Mouse (Mus musculus) spleen, adult 18-20 months (tissue): ENCODE results near the gene Usp44.

ENCODE experiments used
- DNase-seq, 2 experiments: peaks; one replicate each; pipeline ENCODE4 v3.0.0; 2022; ENCODE audit warnings: mixed read lengths in 2 of 2

Gene Usp44

DNA sequence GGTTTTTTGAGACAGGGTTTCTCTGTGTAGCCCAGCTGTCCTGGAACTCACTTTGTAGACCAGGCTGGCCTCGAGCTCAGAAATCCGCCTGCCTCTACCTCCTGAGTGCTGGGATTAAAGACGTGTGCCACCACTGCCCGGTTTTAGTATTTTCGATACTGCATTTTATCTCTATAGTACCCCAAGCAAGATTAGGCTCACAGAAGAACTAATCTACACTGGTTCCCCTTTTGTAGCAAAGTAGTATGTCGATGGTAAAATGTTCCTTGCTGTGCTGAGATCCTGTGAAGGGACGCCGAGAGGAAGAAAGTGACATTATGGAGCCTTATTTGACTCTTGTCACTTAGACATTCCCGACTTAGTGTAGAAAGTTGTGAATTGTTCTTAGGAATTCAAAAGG lies 23.8 kb downstream of the Usp44 start:
- no peak for DNase-seq

DNA sequence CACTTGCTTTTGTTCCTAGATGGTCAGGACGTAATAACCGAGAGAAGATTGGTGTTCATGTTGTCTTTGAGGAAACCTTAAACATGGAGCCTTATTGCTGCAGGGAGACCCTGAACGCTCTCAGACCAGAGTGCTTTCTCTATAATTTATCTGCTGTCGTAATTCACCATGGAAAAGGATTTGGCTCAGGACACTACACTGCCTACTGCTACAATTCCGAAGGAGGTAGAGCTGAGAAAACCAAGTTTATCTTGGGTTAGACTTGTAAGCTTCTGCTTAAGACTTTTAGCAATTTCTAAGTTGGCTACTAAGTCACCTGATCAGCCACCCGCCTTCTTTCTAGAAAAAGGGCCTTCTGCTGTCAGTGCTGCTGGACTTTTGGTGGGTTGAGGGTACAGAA lies 24.7 kb downstream of the Usp44 start:
- no peak for DNase-seq

DNA sequence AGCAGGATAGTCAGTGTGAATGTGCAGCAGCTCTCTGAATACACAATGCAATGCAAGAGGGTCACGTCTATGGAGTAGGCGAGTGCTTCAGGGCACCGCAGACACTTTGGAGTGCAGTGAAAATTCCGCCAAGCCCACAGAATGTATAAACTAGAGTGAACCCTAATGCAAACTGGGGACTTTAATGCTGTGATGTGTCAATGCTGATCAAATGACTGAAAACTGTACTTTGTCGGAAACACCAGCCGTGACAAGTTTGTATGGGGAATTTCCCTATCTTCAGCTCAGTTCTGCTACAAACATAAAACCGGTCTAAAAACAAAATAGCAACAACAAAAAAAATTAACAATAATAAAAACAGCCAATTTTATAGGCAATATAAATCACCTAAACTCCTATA lies 37.0 kb downstream of the Usp44 start:
- no peak for DNase-seq

DNA sequence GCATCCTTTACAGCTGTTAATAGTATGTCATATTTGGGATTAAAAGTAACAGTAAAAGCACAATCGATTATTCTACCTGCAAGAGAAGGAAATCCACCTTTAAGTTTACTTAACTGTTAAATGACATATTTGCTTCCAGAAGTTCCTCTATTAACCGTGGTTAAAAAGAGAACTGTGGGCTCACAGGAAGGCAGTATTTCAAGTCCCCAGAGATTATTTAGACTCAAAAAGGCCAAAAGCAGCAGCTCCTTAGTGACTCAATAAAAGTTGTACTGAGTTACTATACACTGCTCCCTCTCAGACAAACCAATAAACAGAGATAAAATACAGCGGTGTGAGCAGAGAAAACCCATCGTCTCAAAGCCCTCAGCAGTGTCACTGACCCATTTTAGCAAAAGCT lies 37.5 kb downstream of the Usp44 start:
- no peak for DNase-seq

DNA sequence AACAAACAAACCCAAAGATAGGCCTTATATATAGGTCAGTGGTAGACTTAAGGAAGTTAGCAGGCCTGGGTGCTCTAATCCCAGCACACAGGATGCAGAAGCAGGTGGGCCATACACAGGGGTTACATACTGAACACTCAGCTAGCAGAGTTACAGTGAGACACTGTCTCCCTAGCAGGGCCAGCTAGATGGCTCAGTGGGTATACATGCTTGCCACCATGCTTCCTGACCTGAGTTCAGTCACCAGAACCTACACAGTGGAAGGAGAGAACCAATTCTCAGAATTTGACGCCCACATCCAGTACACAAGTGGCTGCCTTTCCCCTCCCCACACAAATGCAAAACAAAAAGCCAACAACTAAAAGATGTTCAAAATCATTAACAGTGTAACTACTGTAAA lies 45.4 kb downstream of the Usp44 start:
- DNase-seq = no peak

DNA sequence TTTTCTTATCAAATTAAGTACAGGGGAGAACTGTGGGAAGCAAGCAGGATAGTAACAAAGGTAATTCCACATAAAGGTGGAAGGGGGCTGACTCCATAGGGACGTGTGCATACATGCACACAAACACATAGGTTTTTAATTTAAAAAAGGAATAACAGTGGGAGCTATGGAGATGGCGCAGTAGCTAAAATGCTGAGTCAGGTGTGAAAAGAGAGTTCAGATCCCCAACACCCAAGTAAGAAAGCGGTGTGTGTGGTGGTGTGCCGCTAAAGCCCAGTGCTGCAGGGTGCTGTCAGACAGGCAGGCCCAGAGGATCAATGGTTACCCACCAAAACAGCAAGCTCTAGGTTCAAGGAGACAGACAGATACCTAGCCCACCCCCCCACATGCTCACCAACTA lies 47.4 kb downstream of the Usp44 start:
- DNase-seq = no peak

DNA sequence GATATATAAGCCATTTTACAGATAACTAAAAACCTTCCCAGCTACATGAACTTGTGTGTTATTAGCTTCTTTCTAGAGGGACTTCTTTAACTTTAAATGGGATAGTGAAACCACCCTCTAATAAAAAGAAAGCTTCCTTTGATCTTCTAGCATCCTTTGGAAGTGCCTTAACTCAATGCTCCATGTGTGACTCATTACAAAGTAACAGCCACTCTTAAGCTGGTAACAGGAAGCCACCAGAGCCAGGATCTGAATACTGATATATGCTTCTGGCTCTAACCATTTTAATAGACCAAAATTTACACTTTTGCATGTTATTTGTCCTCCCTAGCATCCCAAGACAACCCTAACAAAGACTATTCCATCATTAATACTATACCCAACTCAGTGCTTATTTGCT lies 50.6 kb downstream of the Usp44 start:
- DNase-seq = no peak

DNA sequence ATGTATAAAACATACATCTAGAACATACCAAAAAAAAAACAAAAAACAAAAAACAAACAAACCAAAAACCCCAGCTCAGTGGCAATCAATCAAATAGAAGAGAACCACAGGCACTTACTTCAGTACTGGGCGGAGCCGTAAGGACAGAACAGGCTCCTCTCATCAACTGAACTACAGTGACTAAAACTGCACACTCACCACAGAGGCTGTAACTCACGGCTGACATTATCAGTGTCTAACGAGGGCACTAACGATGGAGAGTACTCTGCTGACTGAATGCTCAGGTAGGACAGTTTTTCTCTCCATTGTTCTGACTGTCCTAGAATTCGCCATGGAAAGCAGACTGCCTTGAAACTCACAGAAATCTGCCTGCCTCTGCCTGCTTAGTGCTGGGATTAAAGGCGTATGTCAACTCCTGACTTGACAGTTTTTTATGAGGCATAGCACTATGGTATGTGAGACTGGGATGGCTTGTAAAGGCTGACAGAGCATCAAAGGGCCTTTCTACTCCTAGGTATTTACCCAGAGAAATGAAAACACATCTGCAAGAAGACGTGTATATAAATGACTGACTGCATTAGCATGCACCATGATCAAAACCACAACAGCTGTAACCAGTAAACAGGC lies 51.5 kb downstream of the Usp44 start:
- DNase-seq = no peak

DNA sequence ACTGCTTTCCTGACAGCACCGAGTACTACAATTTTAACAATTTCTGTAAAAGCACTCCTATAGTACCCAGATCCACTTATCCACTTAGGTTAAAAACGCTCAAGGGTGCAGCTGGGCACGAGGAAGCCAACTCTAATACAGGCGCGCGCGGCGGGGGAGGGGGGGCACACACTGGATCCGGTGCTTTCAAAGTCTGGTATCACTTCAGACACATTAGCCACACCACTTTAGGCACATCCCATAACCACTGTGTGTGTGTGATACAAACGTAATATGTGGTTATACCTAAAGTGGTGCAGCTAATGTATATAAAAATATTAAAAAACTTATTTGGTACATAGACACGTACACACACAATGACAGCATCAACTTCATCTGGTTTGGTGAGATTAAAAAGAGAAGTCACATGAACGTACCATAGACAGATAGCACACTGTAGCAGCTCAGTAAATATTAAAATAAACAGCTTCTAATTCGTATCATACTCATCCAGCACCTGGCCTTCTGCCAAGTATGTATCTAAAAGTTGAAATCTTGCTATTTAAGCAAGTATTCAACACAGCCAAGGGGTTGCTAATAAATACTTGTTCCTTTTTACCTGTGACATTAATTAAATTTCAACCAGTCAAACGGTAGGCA lies 54.6 kb downstream of the Usp44 start:
- no peak for DNase-seq

DNA sequence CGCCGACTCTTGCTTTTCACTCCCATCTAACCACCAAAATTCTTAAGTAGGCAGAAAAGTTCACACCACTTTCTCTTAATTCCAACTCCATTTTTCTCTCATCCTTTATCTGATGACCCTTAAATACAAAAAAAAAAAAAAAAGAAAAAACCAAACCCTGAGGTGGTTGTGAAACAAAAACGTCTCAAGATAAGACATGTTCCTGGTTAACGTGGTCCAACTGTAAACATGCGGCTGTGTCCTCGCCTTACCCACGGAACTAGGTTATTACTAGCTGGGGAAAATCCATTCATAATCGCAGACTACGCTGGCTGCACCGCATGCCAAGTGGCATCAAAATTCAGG lies 57.2 kb downstream of the Usp44 start:
- DNase-seq = no peak

DNA sequence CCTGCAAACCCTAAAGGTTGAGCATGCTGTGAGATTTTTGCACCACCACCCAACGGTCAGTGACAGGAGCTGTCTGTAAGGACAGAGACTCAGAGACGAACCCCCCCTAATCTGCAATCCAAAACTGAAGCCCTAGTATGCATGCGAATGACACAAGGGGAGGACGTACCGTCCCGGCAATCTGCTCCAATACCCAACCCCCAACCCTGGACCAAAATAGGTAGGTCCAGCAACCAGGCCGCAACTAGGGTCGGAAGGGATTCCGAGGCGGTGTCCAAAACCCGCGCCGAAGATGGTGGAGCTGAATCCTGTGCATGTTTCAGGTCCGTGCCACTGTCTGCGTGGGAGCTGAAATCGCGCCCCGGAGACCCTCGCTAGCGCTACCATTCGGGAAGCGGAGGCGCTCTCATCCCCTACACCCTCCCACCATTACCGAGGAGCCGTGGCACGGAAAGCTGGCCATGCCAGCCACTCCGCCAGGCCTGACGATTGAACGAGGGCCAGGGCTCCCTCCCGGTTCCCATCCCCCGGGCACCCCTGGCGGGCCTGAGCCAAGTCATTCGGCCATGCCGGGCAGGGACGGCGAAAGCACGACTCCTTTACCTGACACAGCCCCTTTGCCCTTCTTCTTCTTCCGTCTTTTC lies 57.7 kb downstream of the Usp44 start:
- no peak for DNase-seq

DNA sequence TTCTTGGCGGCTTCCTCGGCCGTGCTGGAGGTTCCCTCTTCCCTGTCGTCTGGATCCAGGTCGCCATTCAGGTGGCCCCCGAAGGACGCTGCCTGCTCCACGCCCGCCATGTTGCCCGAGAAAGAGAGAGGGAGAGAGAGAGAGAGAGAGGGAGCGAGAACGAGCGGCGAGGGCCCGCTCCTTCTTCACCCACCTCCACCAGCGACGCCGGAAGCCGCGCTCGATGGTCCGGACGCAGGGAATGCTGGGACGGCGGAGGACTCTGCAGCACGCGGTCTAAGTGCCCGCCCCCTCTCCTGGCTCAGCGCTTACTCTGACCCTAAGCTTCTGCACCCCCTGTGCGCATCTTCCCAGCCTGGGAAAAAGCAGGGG lies 58.2 kb downstream of the Usp44 start:
- DNase-seq = peak; percentile 72 to 82

DNA sequence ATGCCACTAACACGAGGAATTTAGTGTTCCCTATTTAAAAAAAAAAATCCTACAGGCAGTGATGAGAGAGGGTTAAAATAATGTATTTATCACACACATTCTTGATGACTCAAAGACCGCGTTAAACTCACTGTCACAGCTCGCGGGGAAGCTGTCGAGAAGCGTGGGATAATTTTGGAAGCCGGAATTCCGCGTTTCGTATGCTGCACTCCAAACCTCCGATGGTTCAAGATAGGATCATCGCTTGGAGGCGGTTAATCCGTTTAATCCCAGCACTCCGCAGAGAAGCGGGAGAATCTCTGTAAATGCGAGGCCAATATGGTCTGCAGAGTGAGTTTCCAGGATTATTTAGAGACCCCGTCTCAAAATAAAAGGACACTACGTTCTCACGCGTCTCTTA lies 58.6 kb downstream of the Usp44 start:
- DNase-seq = no peak

DNA sequence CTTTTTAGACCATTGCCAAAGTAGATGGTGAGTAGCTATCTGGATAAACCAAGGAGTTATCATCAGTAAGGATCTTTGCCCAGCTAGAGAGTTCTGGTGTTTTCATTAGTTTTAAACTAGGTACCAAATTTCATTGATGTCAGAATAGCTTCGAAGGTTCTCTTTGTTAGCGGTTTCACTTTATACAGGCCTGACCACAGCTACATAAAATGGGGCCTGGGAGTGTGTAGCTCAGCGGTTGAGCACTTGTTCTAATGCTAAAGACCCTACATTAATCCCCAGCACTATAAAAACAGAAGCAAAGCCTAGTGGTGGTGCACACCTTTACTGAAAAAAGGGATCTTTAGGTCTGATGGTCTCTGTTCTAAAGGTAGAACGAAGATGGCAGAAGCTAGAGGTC lies 59.2 kb downstream of the Usp44 start:
- DNase-seq = no peak

DNA sequence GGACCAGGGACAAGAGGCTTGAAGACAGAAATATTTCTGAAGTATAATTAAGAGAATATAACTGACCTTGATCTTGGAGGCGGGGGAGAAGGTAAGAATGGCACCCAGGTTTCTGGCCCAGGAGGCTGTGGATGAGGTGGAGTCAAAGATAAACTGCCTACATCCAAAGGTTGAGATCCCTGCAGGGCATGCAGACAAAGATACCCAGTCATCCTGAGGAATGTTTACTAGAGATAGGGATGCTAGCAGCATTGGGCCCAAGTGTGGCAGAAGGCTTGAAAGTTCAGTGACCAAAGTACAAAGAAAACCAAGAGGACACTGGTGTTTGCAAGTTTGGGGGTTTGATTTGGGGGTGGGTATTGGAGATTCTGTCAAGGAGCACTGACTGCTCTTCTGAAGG lies 59.7 kb downstream of the Usp44 start:
- no peak for DNase-seq

DNA sequence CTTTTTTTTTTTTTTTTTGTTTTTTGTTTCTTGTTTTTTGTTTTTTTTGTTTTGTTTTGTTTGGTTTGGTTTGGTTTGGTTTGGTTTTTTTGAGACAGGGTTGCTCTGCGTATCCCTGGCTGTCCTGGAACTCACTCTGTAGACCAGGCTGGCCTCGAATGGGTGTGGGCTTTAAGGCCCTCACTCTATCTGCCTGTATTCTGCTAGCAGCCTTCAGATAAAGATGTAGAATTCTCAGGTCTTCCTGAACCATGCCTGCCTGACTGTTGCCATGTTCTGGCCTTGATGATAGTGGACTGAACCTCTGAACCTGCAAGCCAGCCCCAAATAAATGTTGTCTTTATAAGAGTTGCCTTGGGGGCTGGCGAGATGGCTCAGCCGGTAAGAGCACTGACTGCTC lies 61.2 kb downstream of the Usp44 start:
- no peak for DNase-seq

DNA sequence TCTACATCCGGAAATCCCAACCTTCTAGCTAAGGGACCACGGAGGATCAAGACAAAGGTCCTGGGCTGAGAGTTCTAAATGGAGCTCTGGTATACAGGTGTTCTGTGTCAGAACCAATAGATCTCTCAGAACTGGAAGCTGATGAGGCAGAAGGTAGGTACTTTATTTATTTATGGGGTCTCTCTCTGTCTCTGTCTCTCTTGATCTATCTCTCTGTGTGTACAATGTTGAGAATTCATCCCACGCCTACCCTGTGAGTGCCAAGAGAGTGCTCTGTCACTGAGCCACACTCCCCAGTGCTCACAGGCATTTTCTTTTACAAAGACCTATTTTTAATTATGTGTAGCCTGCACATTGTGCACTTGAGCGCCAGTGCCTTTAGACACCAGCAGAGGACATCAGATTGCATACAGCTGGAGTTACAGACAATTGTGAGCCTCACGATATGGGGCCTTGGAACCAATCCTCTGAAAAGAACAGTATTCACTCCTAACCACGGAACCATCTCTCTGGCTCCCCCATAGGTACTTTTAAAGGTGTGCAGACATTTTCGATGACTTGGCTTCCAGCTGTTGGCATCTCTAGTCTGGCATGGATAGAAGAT lies 65.8 kb downstream of the Usp44 start, which contains the start of gene Metap2:
Metap2 (minus strand) TSS at position 51 of the 604 bp plus-strand sequence.
- DNase-seq = no peak

DNA sequence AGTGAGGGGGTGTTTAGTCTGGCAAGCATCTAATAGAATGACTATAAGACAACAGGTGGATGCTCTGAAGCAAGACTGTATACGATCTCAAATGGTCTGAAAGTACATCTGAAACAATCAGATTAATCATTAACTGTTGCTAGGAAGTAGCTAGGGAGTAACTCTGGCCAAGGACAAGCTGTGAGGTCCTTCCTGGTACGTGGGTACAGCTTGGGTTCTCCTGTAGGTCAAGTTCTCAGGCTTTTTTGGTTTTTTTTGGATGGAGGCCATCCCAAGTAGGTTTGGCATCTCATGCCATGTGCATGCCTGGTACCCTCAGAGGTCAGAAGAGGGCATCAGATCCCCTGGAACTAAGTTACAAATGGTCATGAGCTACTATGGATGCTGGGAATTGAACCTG lies 67.9 kb downstream of the Usp44 start:
- no peak for DNase-seq

DNA sequence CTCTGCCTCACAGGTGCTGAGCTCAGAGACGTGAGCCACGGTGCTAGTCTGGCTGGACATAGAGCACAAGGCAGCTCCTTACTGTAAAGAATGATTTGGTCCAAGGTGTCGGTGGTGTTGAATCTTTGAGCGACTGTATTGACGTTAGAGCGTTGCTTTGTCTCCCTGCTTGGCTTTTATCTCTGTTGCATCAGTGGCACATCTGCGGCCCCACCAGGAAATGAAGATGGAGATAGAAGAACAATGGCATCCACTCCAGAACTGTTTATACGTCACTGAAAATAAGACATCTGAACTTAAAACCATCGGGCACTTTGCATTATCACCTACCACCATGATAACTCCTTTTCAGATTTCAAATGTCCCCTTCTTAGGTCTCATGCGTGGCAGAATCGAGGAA lies 68.6 kb downstream of the Usp44 start:
- DNase-seq = no peak

DNA sequence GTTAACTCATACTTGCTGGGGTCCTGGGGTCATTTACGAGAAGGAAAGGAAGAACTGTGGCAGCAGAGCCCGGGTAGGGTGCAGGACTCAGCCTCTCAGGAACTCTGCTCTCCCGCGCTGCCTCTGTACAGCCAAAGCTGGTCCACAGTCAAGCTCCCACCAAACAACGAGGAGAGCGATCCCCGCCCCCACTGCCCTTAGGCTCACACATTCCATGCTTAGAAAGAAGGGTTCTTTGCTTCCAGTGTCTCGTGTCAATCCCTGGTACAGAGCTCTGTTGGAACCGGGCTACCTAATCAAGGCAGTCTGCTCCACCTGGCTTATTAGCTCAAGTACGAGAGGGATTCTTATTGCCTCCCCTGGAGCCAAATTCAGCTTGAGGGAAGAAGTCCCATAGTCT lies 76.0 kb downstream of the Usp44 start:
- no peak for DNase-seq
